Mouse (Mus musculus) G1E-ER4 (cell line): ENCODE measurements around the gene Atrnl1. TPM values are rescaled to one million over a fixed set of nuclear protein-coding genes. Genes with fewer than 3 reads are reported as not detected.

ENCODE experiments used
- GATA1 ChIP-seq: IDR thresholded peaks from one replicate; pipeline ENCODE4 v1.8.0; 2012; ENCODE audit warnings: low read length, inconsistent platforms
- polyA plus RNA-seq: library from polyadenylated mRNA; stranded (reverse); fragments of >175 nt; gene quantifications from 2 replicates; pipeline ENCODE4 v1.2.3, GENCODE M21; 2012

Atrnl1 gene
- polyA plus RNA-seq, 1 experiment = 0.65 TPM

- no peak for TF ChIP-seq GATA1
Observed at GRCm38 (mm10) chr19:58043120-58043519, 432.3 kb downstream of the Atrnl1 start.

- no peak for TF ChIP-seq GATA1
Observed at GRCm38 (mm10) chr19:58043550-58043949, 432.7 kb downstream of the Atrnl1 start.

GRCm38 (mm10) chr19:58044816-58045215 is 434.0 kb downstream of the Atrnl1 start:
- TF ChIP-seq GATA1 = no peak

- no peak for TF ChIP-seq GATA1
Observed at GRCm38 (mm10) chr19:58046656-58047055, 435.8 kb downstream of the Atrnl1 start.

- no peak for TF ChIP-seq GATA1
Observed at GRCm38 (mm10) chr19:58050986-58051385, 440.2 kb downstream of the Atrnl1 start.

GRCm38 (mm10) chr19:58051905-58052304 is 441.1 kb downstream of the Atrnl1 start:
- no peak for TF ChIP-seq GATA1

GRCm38 (mm10) chr19:58052444-58053135 is 441.8 kb downstream of the Atrnl1 start:
- TF ChIP-seq GATA1 = no peak

- no peak for TF ChIP-seq GATA1
Observed at GRCm38 (mm10) chr19:58059719-58060118, 448.9 kb downstream of the Atrnl1 start.

GRCm38 (mm10) chr19:58060199-58060853 is 449.5 kb downstream of the Atrnl1 start:
- no peak for TF ChIP-seq GATA1

- TF ChIP-seq GATA1 = no peak
Observed at GRCm38 (mm10) chr19:58060854-58061358, 450.1 kb downstream of the Atrnl1 start.

- no peak for TF ChIP-seq GATA1
Observed at GRCm38 (mm10) chr19:58061933-58062332, 451.1 kb downstream of the Atrnl1 start.

GRCm38 (mm10) chr19:58063541-58063940 is 452.7 kb downstream of the Atrnl1 start:
- TF ChIP-seq GATA1 = no peak

- TF ChIP-seq GATA1 = no peak
Observed at GRCm38 (mm10) chr19:58064116-58065000, 453.5 kb downstream of the Atrnl1 start.

- TF ChIP-seq GATA1 = no peak
Observed at GRCm38 (mm10) chr19:58065001-58065314, 454.1 kb downstream of the Atrnl1 start.

GRCm38 (mm10) chr19:58065514-58065913 is 454.7 kb downstream of the Atrnl1 start:
- TF ChIP-seq GATA1 = no peak

GRCm38 (mm10) chr19:58068114-58068513 is 457.3 kb downstream of the Atrnl1 start:
- TF ChIP-seq GATA1 = no peak

- no peak for TF ChIP-seq GATA1
Observed at GRCm38 (mm10) chr19:58068958-58069357, 458.1 kb downstream of the Atrnl1 start.
